In genomic region chr3:65230978-65231377, GRCm38 (mm10) we compare ENCODE assay signal across 13 mouse cellular contexts.
"Had no signal": no experiment of that assay in that cellular context is flagged by ENCODE, and none has a peak within 500 bp of the region (broad histone marks: within the 10 kb centered on the region; RNA-seq: fewer than 3 reads in every experiment).

No protein-coding gene starts in this region.

- H3K9ac ChIP-seq: liver, embryonic 15.5 days had no signal

- H3K4me3 ChIP-seq: left cerebral cortex, adult 2 months; limb, embryonic 10.5 days; liver, embryonic 15.5 days had no signal

- H3K27me3 ChIP-seq: liver, embryonic 15.5 days had no signal

- H3K4me1 ChIP-seq: limb, embryonic 10.5 days; liver, embryonic 15.5 days had no signal

- H3K9me3 ChIP-seq: limb, embryonic 10.5 days; liver, embryonic 15.5 days had no signal

- H3K4me2 ChIP-seq: liver, embryonic 11.5 days; liver, embryonic 15.5 days had no signal

- H3K36me3 ChIP-seq: limb, embryonic 10.5 days; liver, embryonic 15.5 days had no signal

- H3K27ac ChIP-seq: kidney, postnatal 0 days; left cerebral cortex, adult 2 months; limb, embryonic 10.5 days; liver, embryonic 15.5 days had no signal

- DNase-seq: kidney, adult 11 months; kidney, adult 9 months; kidney, postnatal 4 days; lung, adult 2 months; lung, postnatal 36 days; right cerebral cortex, postnatal 14 days; thymus, postnatal 36 days had no signal

- ATAC-seq: lung, postnatal 0 days had no signal
